Mouse (Mus musculus): ENCODE measurements around the gene Ncapd3. TPM values are rescaled to one million over a fixed set of nuclear protein-coding genes. Genes with fewer than 3 reads are reported as not detected.
A peak's percentile ranks its signal among the peaks of the same experiment; 100 is the strongest.

Ncapd3 gene
- total and polyA plus RNA-seq, 3 experiments: 29.9 to 39.2 (median 33.7) TPM

GRCm38 (mm10) chr9:26999461-27000395 is 30.2 kb upstream of the Ncapd3 start, which contains the start of the genes Acad8 and Thyn1:
Gene Acad8 (minus strand): TSS chr9:26999566.
Gene Thyn1 (plus strand): TSS chr9:26999710.
- in situ Hi-C loops (cut with MboI; ENCODE audit: low pct_ligation_motif_present, low pct_unique_long_range_greater_than_20kb, low sequenced_read_pairs) (no loop called here), dilution Hi-C loops (cut with MboI; ENCODE audit: extremely low pct_ligation_motif_present, extremely low pct_unique_long_range_greater_than_20kb, low sequenced_read_pairs) (no loop called here)
- Histone ChIP-seq H3K27me3 (replicated peaks) (no peaks in the 10 kb centered on the region), H3K36me3 (replicated peaks in 1 of 2; ENCODE audit: control insufficient read depth in 1 of 2, insufficient read depth in 1 of 2, low read length in 1 of 2) (peaks cover 18 to 34% of the 10 kb centered on the region in 2 experiments), H3K4me2 (ENCODE audit: insufficient read depth, low read depth, poor library complexity, severe bottlenecking) (peak within 1 kb of the TSS; percentile 100), H3K4me3 (replicated peaks in 1 of 3; ENCODE audit: low read depth in 2 of 3, low read length in 2 of 3, poor library complexity in 1 of 3) (peak within 1 kb of the TSS; percentile 80 to 98 (median 88)), H3K4me1 (ENCODE audit: control insufficient read depth in 1 of 2, insufficient read depth in 2 of 2) (peaks cover 6 to 34% of the 10 kb centered on the region in 2 experiments; a peak in 2 of 4 replicates), H3K27ac (ENCODE audit: insufficient read depth, low read depth) (peak within 1 kb of the TSS; percentile 17; the same call in 1 of the 2 replicates), H3K79me2 (replicated peaks; ENCODE audit: control insufficient read depth, extremely low read depth, insufficient read depth, poor library complexity, severe bottlenecking) (peaks cover 32% of the 10 kb centered on the region), H3K9me3 (replicated peaks; ENCODE audit: low read length) (no peaks in the 10 kb centered on the region), H3K9ac (ENCODE audit: insufficient read depth, low read depth) (peak within 1 kb of the TSS; percentile 95)
- peak; percentile 98 for DNase-seq (ENCODE audit: extremely low read depth)
- peak; percentile 1; the same call in 1 of the 2 replicates for TF ChIP-seq NRF1 (IDR thresholded peaks at IDR 0.05; ENCODE audit: low read depth, low read length)
- TF ChIP-seq MAX (IDR thresholded peaks at IDR 0.05; ENCODE audit: low read length): peak; percentile 46; the same call in 1 of the 2 replicates
- TF ChIP-seq POLR2AphosphoS2 (IDR thresholded peaks at IDR 0.05; ENCODE audit: low read depth, low read length): peak; percentile 71; the same call in 1 of the 2 replicates
- no peak for TF ChIP-seq USF2 (conservative IDR thresholded peaks at IDR 0.05; ENCODE audit: low read depth, low read length)
- no peak for TF ChIP-seq E2F4 (IDR thresholded peaks at IDR 0.05; ENCODE audit: insufficient replicate concordance, low read depth, low read length)
- TF ChIP-seq SIN3A (IDR thresholded peaks at IDR 0.05; ENCODE audit: low read length): peak; percentile 63; the same call in 1 of the 2 replicates
- no peak; the same call in none of the 2 replicates for TF ChIP-seq ZMIZ1 (IDR thresholded peaks at IDR 0.05; ENCODE audit: low read depth, low read length)
- TF ChIP-seq RCOR1 (conservative IDR thresholded peaks at IDR 0.05; ENCODE audit: low read depth, low read length): no peak
- peak; percentile 49 for TF ChIP-seq ELF1 (IDR thresholded peaks at IDR 0.05; ENCODE audit: low read depth, low read length)
- TF ChIP-seq POLR2A (IDR thresholded peaks at IDR 0.05; ENCODE audit: low read depth, low read length): peak; percentile 89
- peak; percentile 86 for TF ChIP-seq MAZ (IDR thresholded peaks at IDR 0.05; ENCODE audit: low read depth, low read length)
- TF ChIP-seq TCF12 (IDR thresholded peaks at IDR 0.05; ENCODE audit: low read depth, low read length): peak; percentile 70
- peak; percentile 68 for TF ChIP-seq MXI1 (IDR thresholded peaks at IDR 0.05; ENCODE audit: low read depth, low read length)
- 0 out of 2 replicates have a peak, but pooled peaks have one; percentile 6 for TF ChIP-seq MEF2A (IDR thresholded peaks at IDR 0.05; ENCODE audit: borderline replicate concordance, low read depth, low read length)
- TF ChIP-seq NELFE (IDR thresholded peaks at IDR 0.05; ENCODE audit: low read depth, low read length): peak; percentile 83
- peak; percentile 96; the same call in 1 of the 2 replicates for TF ChIP-seq KAT2A (IDR thresholded peaks at IDR 0.05; ENCODE audit: insufficient replicate concordance, low read length)
- TF ChIP-seq CHD1 (IDR thresholded peaks at IDR 0.05; ENCODE audit: low read depth, low read length): peak; percentile 86
- no peak for TF ChIP-seq JUN (IDR thresholded peaks at IDR 0.05; ENCODE audit: insufficient read depth, low read depth, low read length)
- peak; percentile 57; the same call in 1 of the 2 replicates for TF ChIP-seq MYC (IDR thresholded peaks at IDR 0.05; ENCODE audit: low read depth, low read length)
- peak; percentile 98 for TF ChIP-seq HCFC1 (IDR thresholded peaks at IDR 0.05; ENCODE audit: low read depth, low read length)
- TF ChIP-seq TBP (conservative IDR thresholded peaks at IDR 0.05; ENCODE audit: low read depth, low read length): peak; percentile 71
- peak; percentile 44; the same call in 1 of the 2 replicates for TF ChIP-seq GABPA (IDR thresholded peaks at IDR 0.05; ENCODE audit: insufficient replicate concordance, low read depth, low read length)
- TF ChIP-seq CHD2 (IDR thresholded peaks at IDR 0.05; ENCODE audit: low read length): no peak
